Mouse (Mus musculus): ENCODE data around the gene Pid1.

- TF ChIP-seq FLI1 (IDR thresholded peaks at IDR 0.05; ENCODE audit: low read length), result no peak
- no peak for TF ChIP-seq GATA1 (IDR thresholded peaks at IDR 0.05; ENCODE audit: borderline replicate concordance, low read length)
Measured at GRCm38 (mm10) chr1:84396787-84397186, 32.8 kb upstream of the Pid1 start.
